Mouse (Mus musculus) midbrain, embryonic 11.5 days (tissue): ENCODE measurements at regions not wholly inside any gene's neighbourhood (a gene's known extent, or its start where the extent isn't known, plus 50 kb on each side); places are given as distances from the start of the nearest gene placed in this dataset.

Source experiments
- ATAC-seq: fragments of 200-750 bp; cut with Nextera tagmentation; 2 replicates; pipeline ENCODE4 v1.8.0; 2017; ENCODE audit warnings: moderate TSS enrichment, moderate library complexity; ENCODE audit not compliant: low FRiP score
- DNase-seq: peaks from one replicate; pipeline ENCODE4 v3.0.0; 2015; ENCODE audit warnings: low spot score; ENCODE audit errors: missing footprints
- H3K27ac ChIP-seq: fragments of 300-500 bp; sonication (generic); 2 replicates; pipeline ENCODE4 v1.5.1; 2014; ENCODE audit warnings: low read depth, low read length
- H3K27me3 ChIP-seq: fragments of 300-500 bp; sonication (generic); 2 replicates; pipeline ENCODE4 v1.6.1; 2014; ENCODE audit warnings: mild to moderate bottlenecking, low read length, moderate library complexity, mixed read lengths; ENCODE audit not compliant: control insufficient read depth, insufficient read depth
- H3K36me3 ChIP-seq: fragments of 300-500 bp; sonication (generic); 2 replicates; pipeline ENCODE4 v1.6.1; 2014; ENCODE audit warnings: mild to moderate bottlenecking, low read length, moderate library complexity, mixed read lengths; ENCODE audit not compliant: control insufficient read depth, insufficient read depth
- H3K4me1 ChIP-seq: fragments of 300-500 bp; sonication (generic); 2 replicates; pipeline ENCODE4 v1.6.1; 2014; ENCODE audit warnings: low read length; ENCODE audit not compliant: control insufficient read depth, insufficient read depth
- H3K4me2 ChIP-seq: fragments of 300-500 bp; sonication (generic); 2 replicates; pipeline ENCODE4 v1.6.1; 2014; ENCODE audit warnings: mild to moderate bottlenecking, moderate library complexity
- H3K4me3 ChIP-seq: fragments of 300-500 bp; sonication (generic); 2 replicates; pipeline ENCODE4 v1.5.1; 2014; ENCODE audit warnings: low read depth, low read length
- H3K9ac ChIP-seq: fragments of 300-500 bp; sonication (generic); 2 replicates; pipeline ENCODE4 v1.6.1; 2014; ENCODE audit warnings: low read length
- H3K9me3 ChIP-seq: fragments of 300-500 bp; sonication (generic); 2 replicates; pipeline ENCODE4 v1.6.1; 2016; ENCODE audit warnings: low read length; ENCODE audit not compliant: control insufficient read depth
- WGBS: fragments of 180-500 bp; shearing (Covaris S2); extraction: QIAGEN DNeasy Blood & Tissue Kit; methylation state at CpG from one replicate; pipeline ENCODE4 v1.1.7; 2014; 5-methylcytosine and 5-hydroxymethylcytosine counted together

- no peak for ATAC-seq
- Histone ChIP-seq H3K36me3 (no peaks in the 10 kb centered on the region), H3K4me2 (no peak overlapping the region), H3K27me3 (no peaks in the 10 kb centered on the region), H3K4me3 (no peak overlapping the region), H3K9ac (no peak overlapping the region), H3K4me1 (no peaks in the 10 kb centered on the region), H3K9me3 (no peaks in the 10 kb centered on the region), H3K27ac (no peak overlapping the region)
- no peak for DNase-seq
- WGBS = 73% methylated on average over 3 of the region's 3 CpGs
These were observed 59.5 kb upstream of the Lmo4 start for GRCm38 (mm10) chr3:144264554-144264953.

GRCm38 (mm10) chr3:144260886-144261285 is 55.9 kb upstream of the Lmo4 start:
- H3K9me3 ChIP-seq = no peaks in the 10 kb centered on the region
- no peak overlapping the region for H3K4me2 ChIP-seq
- H3K4me1 ChIP-seq = peaks cover 2% of the 10 kb centered on the region; the same call in 1 of the 2 replicates
- ATAC-seq (no peak), DNase-seq (no peak)
- WGBS = 89% methylated on average over 2 of the region's 2 CpGs
- no peak overlapping the region for H3K9ac ChIP-seq
- H3K4me3 ChIP-seq = no peak overlapping the region
- no peak overlapping the region for H3K27ac ChIP-seq
- no peaks in the 10 kb centered on the region for H3K36me3 ChIP-seq
- H3K27me3 ChIP-seq = no peaks in the 10 kb centered on the region

- H3K36me3 ChIP-seq = no peaks in the 10 kb centered on the region
- no peak overlapping the region for H3K9ac ChIP-seq
- no peak for DNase-seq
- H3K9me3 ChIP-seq = no peaks in the 10 kb centered on the region
- no peak overlapping the region for H3K4me2 ChIP-seq
- 65% methylated on average over 6 of the region's 6 CpGs for WGBS
- H3K27me3 ChIP-seq = no peaks in the 10 kb centered on the region
- no peak overlapping the region for H3K27ac ChIP-seq
- ATAC-seq = no peak
- peaks cover 2% of the 10 kb centered on the region; the same call in 1 of the 2 replicates for H3K4me1 ChIP-seq
- H3K4me3 ChIP-seq = no peak overlapping the region
These were observed 52.9 kb upstream of the Lmo4 start for GRCm38 (mm10) chr3:144257714-144258517.

- H3K4me1 ChIP-seq = peaks cover 2% of the 10 kb centered on the region; the same call in 1 of the 2 replicates
- no peak overlapping the region for H3K4me3 ChIP-seq
- H3K9me3 ChIP-seq = no peaks in the 10 kb centered on the region
- no peak overlapping the region for H3K9ac ChIP-seq
- H3K27me3 ChIP-seq = no peaks in the 10 kb centered on the region
- H3K4me2 ChIP-seq = no peak overlapping the region
- ATAC-seq (no peak), DNase-seq (no peak)
- H3K36me3 ChIP-seq = no peaks in the 10 kb centered on the region
- H3K27ac ChIP-seq = no peak overlapping the region
- whole genome bisulfite sequencing = 88% methylated on average over 9 of the region's 9 CpGs
These were observed 52.2 kb upstream of the Lmo4 start for GRCm38 (mm10) chr3:144257196-144257595.

- Histone ChIP-seq H3K4me1 (peaks cover 2% of the 10 kb centered on the region; the same call in 1 of the 2 replicates), H3K4me2 (no peak overlapping the region), H3K36me3 (no peaks in the 10 kb centered on the region), H3K4me3 (no peak overlapping the region), H3K27ac (no peak overlapping the region), H3K9me3 (no peaks in the 10 kb centered on the region), H3K27me3 (no peaks in the 10 kb centered on the region), H3K9ac (no peak overlapping the region)
- WGBS = 82% methylated on average over 12 of the region's 12 CpGs
- no peak for ATAC-seq
- no peak for DNase-seq
These were observed 50.9 kb upstream of the Lmo4 start for GRCm38 (mm10) chr3:144255596-144256550.
